Mouse (Mus musculus): ENCODE data around the gene Gmds. TPM values are rescaled to one million over a fixed set of nuclear protein-coding genes. Genes with fewer than 3 reads are reported as not detected.

Gmds gene
- total RNA-seq, 1 experiment from 2014 or later = 31.9 TPM

DNA sequence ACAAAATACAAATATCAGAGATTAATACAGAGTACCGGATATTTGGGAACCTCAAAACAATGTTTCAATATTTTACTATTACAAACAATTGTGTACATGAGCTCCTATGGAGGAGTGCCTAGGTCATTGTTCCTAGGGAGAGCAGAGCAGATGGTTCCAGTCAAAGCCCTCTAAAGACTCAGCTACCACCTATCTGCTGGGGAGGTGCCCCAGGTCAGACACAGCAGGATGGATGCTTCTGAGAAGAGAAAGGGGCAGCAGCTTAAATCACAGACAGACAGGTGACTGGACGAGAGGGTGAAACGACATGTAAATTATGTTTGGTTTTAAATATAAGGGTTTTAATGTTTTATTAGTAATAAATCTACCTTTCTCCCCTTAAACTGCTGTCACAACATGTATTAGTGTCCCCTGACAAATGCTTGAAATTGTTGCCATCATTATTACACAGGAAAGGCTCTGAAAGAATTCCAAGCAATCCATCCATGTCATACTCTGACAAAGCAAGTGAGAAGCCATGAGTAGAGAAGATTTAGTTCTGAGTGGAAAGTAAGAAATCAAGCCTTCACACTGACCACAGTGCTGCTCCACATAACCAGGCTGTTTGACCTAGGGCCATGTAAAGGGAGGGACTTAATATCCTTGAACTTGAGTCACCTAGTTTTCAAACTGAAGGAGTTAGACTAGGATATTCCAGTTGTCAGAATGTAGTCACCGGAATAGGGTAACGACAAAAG, 131.2 kb downstream of the Gmds start:
- no peak for ATAC-seq (replicated peaks in 1 of 2; ENCODE audit: insufficient read depth in 1 of 2, low FRiP score in 2 of 2, low TSS enrichment in 1 of 2, low read depth in 1 of 2, poor library complexity in 2 of 2, severe bottlenecking in 2 of 2)

DNA sequence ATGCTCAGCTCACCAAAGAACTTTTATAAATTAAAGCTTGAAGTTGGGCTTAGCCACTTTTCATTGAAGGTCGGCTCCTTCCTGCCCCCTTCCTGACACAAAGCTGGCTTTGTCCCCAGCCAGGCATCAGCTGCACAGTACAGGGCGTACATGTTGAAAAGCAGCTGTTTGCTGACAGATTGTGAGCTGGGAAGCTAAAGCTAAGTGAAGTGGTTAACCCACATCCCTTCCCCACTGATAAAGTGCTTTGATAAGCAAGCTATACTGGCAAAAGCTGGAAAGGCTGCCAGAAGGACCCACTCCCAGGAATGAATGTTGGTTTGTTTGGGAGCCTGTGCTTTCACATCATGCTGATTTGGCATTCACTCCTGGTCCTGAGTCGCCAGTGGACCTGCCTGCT, 158.6 kb downstream of the Gmds start:
- ATAC-seq (replicated peaks in 1 of 2; ENCODE audit: insufficient read depth in 1 of 2, low FRiP score in 2 of 2, low TSS enrichment in 1 of 2, low read depth in 1 of 2, poor library complexity in 2 of 2, severe bottlenecking in 2 of 2) = peak; percentile 88 to 95

DNA sequence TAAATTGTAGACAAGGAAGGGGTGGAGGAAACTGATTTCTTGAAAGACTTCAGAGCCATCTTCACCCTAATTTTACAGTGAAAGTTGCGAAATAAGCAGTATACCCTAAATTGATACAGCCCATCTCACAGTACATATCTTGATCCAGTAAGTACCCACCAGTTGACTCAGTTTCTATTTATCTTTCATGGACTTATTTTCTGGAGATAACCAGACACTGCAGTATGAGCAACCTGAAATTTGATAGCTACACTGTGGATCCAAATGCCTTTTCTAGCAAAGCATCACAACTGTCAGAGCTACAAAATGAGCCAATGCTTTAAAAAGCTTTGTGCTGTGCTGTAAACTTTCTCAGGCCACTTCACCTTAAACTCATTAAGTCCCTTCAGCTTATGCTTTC, 159.9 kb downstream of the Gmds start:
- ATAC-seq (replicated peaks in 1 of 2; ENCODE audit: insufficient read depth in 1 of 2, low FRiP score in 2 of 2, low TSS enrichment in 1 of 2, low read depth in 1 of 2, poor library complexity in 2 of 2, severe bottlenecking in 2 of 2) = no peak

DNA sequence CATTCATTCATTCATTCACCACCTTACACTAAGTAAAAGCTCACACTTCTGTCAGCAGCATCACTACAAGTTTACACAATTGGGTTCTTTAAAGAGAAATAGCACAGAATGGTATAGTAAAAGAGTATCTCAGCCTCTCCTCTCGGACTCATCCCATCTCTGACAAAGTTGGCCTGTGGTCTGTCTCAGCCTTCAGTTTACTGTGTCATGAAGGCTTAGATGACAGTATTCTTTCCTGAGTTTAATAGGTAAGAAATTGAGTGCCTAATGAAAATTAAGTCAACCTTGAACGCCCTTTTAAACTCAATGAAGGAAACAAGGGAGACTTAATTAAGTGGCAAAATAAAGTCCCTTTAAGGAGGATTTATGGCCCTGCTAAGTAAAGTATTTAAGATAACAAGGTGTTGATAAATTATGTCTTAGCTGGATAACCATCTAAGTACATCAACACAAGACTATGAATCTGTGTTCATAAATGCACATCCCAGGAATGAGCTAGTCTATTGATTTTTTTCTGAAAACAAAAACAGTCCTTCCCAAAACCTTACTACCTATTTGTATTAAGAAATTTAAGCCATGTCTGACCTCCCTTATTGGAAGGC, 160.6 kb downstream of the Gmds start:
- ATAC-seq (replicated peaks in 1 of 2; ENCODE audit: insufficient read depth in 1 of 2, low FRiP score in 2 of 2, low TSS enrichment in 1 of 2, low read depth in 1 of 2, poor library complexity in 2 of 2, severe bottlenecking in 2 of 2) = no peak

DNA sequence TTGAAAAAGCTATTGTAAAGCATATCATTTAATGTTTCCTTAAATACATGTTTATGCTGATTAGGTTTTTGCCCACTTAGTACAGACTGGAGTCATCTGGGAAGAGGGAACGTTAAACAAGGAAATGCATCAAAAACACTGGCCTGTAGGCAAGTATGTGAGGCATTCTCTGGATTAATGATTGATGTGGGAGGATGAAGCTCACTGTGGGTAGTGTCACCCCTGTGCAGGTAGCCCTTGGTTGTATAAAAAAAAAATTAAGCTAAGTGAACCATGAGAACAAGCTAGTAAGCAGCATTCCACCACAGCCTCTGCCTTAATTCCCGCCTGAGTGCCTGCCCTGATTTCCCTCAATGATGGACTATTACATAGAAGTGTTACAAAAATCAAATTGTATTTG, 163.5 kb downstream of the Gmds start:
- no peak for ATAC-seq (replicated peaks in 1 of 2; ENCODE audit: insufficient read depth in 1 of 2, low FRiP score in 2 of 2, low TSS enrichment in 1 of 2, low read depth in 1 of 2, poor library complexity in 2 of 2, severe bottlenecking in 2 of 2)

DNA sequence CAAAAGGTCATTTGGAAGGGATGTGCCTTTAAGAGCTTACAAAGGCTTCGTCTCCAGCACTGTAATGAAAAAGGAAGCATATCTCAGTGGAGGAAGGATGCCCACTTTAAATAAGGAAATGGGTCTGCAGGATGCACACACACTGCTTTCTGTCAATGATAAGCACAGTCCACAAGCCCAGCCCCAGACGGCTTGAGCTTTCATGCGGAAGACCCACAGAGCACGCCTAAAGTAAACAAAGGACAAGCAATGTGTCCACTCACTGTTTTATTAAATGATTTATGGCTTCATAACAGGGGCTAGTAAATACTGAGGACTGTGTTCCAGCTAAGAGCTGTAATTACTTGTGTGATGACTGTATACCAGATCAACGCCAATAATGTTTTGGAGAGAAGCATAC, 169.4 kb downstream of the Gmds start:
- peak; percentile 69 to 78 for ATAC-seq (replicated peaks in 1 of 2; ENCODE audit: insufficient read depth in 1 of 2, low FRiP score in 2 of 2, low TSS enrichment in 1 of 2, low read depth in 1 of 2, poor library complexity in 2 of 2, severe bottlenecking in 2 of 2)

DNA sequence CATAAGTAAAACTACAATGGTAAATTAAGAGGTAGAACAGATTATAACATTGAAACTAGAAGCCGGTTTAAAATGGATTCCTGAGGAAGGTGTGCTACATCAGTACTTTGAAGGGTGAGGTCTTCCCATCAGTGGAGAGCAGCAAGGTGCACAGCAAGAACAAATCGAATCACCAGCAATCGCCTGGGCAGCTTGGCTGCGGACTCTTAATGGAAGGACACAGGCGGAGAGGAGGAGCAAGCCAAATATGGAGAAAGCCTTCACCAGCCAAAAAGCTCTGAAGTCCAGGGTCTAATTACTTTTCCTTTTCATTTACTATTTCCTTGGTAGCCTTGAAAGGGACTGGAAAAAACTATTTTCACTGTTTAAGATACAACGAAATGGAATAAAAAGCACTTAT, 170.7 kb downstream of the Gmds start:
- ATAC-seq (replicated peaks in 1 of 2; ENCODE audit: insufficient read depth in 1 of 2, low FRiP score in 2 of 2, low TSS enrichment in 1 of 2, low read depth in 1 of 2, poor library complexity in 2 of 2, severe bottlenecking in 2 of 2) = no peak

DNA sequence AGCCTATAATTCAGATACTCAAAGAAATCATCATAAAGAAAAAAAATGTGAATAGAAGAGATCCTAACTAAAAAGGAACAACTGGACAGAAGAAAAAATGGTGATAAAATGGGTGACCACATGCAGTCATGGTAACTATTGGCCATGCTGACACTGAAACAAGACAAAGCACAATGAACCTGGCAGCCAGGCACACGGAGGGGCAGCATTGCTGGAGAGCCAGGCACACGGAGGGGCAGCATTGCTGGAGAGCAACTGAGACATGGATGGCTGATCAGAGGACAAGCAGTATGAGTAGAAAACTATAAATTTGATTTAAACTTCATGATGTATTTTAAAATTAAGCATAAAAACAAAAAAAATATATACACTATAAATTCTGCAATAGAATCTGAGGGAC, 173.0 kb downstream of the Gmds start:
- no peak for ATAC-seq (replicated peaks in 1 of 2; ENCODE audit: insufficient read depth in 1 of 2, low FRiP score in 2 of 2, low TSS enrichment in 1 of 2, low read depth in 1 of 2, poor library complexity in 2 of 2, severe bottlenecking in 2 of 2)

DNA sequence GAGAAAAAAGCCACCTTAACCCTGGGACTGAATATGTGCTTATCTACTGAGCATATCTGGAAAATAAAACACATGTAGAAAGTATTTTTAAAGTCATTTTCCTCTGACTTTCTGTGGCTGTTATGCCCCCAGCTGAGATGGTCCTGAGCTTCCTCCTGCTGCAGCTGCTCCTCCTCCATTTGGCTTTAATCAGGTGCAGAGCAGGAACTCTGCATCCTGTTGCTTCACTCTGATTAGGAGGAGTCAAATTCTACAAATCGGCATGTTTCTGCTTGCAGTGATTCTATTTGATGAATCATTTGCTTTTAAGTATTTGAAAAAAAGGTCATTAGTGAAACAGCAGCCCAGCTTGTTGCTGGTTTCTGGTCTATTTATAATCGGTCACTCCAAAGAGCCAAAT, 177.0 kb downstream of the Gmds start:
- ATAC-seq (replicated peaks in 1 of 2; ENCODE audit: insufficient read depth in 1 of 2, low FRiP score in 2 of 2, low TSS enrichment in 1 of 2, low read depth in 1 of 2, poor library complexity in 2 of 2, severe bottlenecking in 2 of 2) = 0 out of 4 replicates have a peak, but pooled peaks of 1 of the 2 experiments have one; percentile 39

DNA sequence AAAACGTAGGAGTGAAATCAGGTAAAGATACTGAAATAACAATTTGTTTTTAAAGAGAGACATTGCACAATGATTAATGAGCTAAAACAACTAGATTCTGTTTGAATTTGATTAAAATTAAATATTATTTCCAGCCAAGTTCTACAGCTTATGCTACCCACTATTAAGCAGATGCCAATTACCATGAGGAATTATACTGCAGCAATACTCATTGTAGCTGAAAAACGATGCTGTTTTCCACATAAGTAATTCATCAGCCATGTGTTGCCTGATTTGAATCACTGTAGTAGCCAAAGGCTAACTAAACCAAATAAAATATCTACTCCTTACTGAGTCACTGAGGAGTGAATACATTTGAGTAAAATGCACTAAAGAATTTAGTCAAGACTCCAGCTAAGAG, 180.3 kb downstream of the Gmds start:
- no peak for ATAC-seq (replicated peaks in 1 of 2; ENCODE audit: insufficient read depth in 1 of 2, low FRiP score in 2 of 2, low TSS enrichment in 1 of 2, low read depth in 1 of 2, poor library complexity in 2 of 2, severe bottlenecking in 2 of 2)

DNA sequence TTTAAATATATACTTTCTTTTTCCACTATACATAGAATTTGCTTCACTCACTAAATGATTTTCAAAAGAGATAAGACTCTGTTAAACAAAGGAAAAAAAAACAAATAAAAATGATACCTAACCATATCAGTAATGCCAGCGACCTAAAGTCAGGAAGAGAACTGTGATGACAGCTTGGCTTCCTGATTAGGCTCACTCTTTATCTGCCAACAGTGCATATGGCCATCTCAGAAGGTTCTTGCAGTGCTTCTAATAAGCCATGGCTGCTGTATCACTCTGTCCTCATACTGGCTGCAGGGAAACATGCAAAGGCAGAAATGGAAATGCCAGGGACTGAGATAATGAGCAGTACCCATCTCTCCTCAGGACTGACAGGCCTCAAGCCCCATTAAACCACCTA, 192.6 kb downstream of the Gmds start:
- ATAC-seq (replicated peaks in 1 of 2; ENCODE audit: insufficient read depth in 1 of 2, low FRiP score in 2 of 2, low TSS enrichment in 1 of 2, low read depth in 1 of 2, poor library complexity in 2 of 2, severe bottlenecking in 2 of 2) = no peak

DNA sequence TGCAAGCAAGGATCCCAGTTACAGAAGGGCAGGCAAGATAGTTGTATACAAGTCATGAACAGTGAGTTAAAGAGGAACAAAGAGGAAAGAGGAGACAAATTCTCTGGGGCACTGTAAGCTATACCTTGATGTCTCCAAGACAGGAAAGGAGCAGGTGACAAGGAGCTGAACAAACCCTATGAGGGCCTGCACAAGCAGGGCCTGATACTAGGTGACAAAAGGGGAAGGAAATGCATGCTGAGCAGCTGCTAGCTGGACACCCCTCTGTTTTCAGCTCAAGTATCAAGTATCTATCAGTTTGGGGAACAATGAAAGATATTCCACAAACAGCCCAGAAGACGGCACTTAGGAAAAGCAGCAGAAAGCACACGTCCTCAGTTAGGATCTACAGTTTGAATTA, 193.4 kb downstream of the Gmds start:
- peak; percentile 32 to 53; a peak in 2 of 4 replicates for ATAC-seq (replicated peaks in 1 of 2; ENCODE audit: insufficient read depth in 1 of 2, low FRiP score in 2 of 2, low TSS enrichment in 1 of 2, low read depth in 1 of 2, poor library complexity in 2 of 2, severe bottlenecking in 2 of 2)

DNA sequence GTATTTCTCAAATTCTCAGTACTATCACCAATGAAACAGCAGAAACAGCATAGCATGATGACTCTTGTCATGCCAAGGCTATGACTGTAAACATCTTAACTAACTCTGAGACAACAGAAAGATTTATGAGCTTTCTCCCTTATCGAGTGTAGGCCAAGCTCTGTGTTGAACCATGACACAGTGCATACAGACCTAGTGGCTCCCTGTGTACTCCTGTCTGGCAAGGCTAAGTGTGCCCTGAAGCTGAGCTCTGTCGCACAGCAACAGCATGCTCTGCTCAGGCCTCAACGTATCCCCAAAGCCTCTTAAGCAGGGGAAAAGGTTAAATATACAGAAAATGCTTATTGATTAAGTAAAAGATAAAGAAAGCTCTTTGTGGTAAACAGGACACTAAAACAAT, 194.9 kb downstream of the Gmds start:
- no peak for ATAC-seq (replicated peaks in 1 of 2; ENCODE audit: insufficient read depth in 1 of 2, low FRiP score in 2 of 2, low TSS enrichment in 1 of 2, low read depth in 1 of 2, poor library complexity in 2 of 2, severe bottlenecking in 2 of 2)

DNA sequence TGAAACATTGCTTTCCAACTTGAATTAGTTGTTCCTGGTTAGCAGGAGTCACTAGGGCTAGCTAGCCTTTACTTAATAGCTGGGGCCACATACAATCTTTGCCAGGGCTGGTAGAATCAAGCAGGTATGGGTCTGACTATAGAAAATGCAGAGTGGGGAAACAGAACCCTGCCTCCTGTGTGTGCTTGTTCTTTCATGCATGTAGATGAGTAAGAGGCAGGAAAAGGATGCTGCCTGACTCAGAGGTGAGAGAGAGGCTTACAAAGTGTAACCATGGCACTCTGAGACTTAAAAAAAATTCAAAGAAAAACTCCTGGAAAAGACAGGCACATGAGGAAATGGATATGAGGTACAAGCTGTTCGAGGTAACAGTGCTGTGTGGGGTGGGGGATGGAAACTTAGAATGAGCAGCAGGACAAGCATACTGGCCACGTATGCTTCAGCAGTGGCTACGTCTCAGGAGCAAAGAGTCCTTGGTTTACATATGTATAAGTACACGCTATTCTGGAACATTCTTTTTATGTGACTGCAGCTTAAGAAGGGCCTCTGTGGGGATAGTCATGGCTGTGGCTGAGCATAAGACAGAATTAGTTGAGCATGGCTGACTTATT, 203.8 kb downstream of the Gmds start:
- no peak for ATAC-seq (replicated peaks in 1 of 2; ENCODE audit: insufficient read depth in 1 of 2, low FRiP score in 2 of 2, low TSS enrichment in 1 of 2, low read depth in 1 of 2, poor library complexity in 2 of 2, severe bottlenecking in 2 of 2)

DNA sequence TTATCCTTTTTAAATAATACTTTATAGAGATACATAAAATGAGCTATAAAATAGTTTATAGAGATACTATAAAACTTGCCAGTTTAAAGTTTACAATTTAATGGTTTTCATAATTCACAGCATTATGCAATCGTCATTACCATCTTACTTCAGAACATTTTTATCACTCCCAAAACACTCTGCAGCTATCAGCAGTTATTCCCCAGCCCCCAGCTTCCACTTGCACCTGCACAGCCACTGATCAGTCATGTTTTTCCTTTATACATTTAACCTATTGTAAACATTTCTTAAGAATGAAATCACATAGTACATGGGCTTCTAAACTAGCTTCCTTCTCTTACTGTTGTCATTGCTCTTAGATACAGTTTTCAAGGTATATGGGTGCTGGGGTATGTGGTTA, 208.6 kb downstream of the Gmds start:
- ATAC-seq (replicated peaks in 1 of 2; ENCODE audit: insufficient read depth in 1 of 2, low FRiP score in 2 of 2, low TSS enrichment in 1 of 2, low read depth in 1 of 2, poor library complexity in 2 of 2, severe bottlenecking in 2 of 2) = no peak

DNA sequence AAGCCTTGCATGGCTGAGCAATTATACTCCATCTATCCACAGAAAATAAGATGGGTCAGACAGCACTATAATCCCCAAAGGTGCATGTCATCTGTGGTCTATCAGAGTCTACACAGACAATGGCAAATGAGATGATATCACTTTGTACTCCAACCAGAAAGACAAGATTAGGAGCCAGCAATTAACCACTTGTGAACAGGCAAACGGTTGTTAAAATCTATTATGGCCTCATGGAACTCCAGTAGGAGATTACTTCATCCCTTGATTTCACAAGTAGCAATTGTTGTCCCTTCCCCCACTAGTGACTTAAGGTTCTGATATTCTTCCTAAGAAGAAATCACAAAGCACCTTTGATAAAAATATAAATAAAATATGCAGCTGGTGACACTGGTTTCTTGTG, 220.2 kb downstream of the Gmds start:
- ATAC-seq (replicated peaks in 1 of 2; ENCODE audit: insufficient read depth in 1 of 2, low FRiP score in 2 of 2, low TSS enrichment in 1 of 2, low read depth in 1 of 2, poor library complexity in 2 of 2, severe bottlenecking in 2 of 2) = no peak

DNA sequence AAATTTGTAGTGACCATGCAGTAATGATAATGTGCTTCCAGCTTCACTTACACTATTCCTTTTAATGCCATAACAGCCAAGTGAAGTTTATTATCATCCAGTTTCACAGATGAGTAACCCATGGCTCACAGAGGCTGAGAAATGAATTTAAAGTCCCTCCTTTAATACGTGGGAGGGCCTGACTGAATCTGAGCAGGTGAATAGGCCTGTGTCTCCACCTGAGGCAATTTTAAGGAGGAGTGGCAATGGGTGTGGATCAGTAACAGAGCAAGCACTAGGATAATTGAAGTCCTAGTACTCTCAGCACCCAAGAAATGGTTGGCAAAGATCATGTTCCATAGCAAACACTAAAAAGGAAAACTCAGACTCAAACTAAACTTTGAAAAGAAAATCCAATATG, 223.1 kb downstream of the Gmds start:
- no peak for ATAC-seq (replicated peaks in 1 of 2; ENCODE audit: insufficient read depth in 1 of 2, low FRiP score in 2 of 2, low TSS enrichment in 1 of 2, low read depth in 1 of 2, poor library complexity in 2 of 2, severe bottlenecking in 2 of 2)

DNA sequence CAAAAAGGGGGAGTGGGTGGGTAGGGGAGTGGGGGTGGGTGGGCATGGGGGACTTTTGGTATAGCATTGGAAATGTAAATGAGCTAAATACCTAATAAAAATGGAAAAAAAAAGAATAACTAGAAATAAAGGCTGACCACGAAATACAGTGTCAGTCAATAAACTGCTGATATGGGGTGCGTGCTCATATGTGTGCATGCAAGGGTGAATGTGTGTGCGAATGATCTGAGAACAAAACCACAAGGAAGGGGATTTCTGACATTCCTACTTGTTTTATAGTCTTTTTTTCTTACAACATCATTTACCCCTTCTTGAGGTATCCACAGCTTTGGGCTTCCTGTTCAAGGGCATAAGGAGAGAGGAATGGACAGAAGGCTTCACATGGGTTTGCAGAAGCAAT, 224.7 kb downstream of the Gmds start:
- ATAC-seq (replicated peaks in 1 of 2; ENCODE audit: insufficient read depth in 1 of 2, low FRiP score in 2 of 2, low TSS enrichment in 1 of 2, low read depth in 1 of 2, poor library complexity in 2 of 2, severe bottlenecking in 2 of 2) = no peak

Measured in hematopoietic stem cell, adult 5-6 weeks (primary cell).